Mouse (Mus musculus) CH12.LX (cell line): ENCODE results near the gene Clpb. TPM values are rescaled to one million over a fixed set of nuclear protein-coding genes. Genes with fewer than 3 reads are reported as not detected.

Source experiments
- DNase-seq: peaks from one replicate; pipeline ENCODE4 v3.0.0-alpha.2; 2013; ENCODE audit errors: extremely low read depth
- H3K27ac ChIP-seq: 2 replicates; pipeline ENCODE4 v1.5.1; 2012; ENCODE audit warnings: low read depth, mild to moderate bottlenecking, control low read depth, moderate library complexity; ENCODE audit not compliant: insufficient read depth
- H3K27me3 ChIP-seq: replicated peaks from 2 replicates; pipeline ENCODE3; 2012; ENCODE audit warnings: inconsistent platforms
- H3K36me3 ChIP-seq, 2 experiments: replicated peaks in 1 of 2; 2 replicates each; pipeline versions ENCODE3 to v1.6.1; 2012; ENCODE audit warnings: inconsistent platforms in 1 of 2, low read length in 1 of 2, mild to moderate bottlenecking in 1 of 2, mixed read lengths in 1 of 2, moderate library complexity in 1 of 2; ENCODE audit not compliant: control insufficient read depth in 1 of 2, insufficient read depth in 1 of 2
- H3K4me1 ChIP-seq, 2 experiments: 2 replicates each; pipeline ENCODE4 v1.6.1; 2012; ENCODE audit warnings: inconsistent platforms in 1 of 2, moderate library complexity in 1 of 2; ENCODE audit not compliant: insufficient read depth in 2 of 2, control insufficient read depth in 1 of 2
- H3K4me2 ChIP-seq: 2 replicates; pipeline ENCODE4 v1.6.1; 2012; ENCODE audit warnings: low read depth, mild to moderate bottlenecking, control low read depth; ENCODE audit not compliant: poor library complexity, insufficient read depth, severe bottlenecking
- H3K4me3 ChIP-seq, 3 experiments: fragments of 150-350 bp in 1 of 3; sonication (generic) in 1 of 3; replicated peaks in 1 of 3; 2 replicates each; pipeline versions ENCODE3 to v1.5.1; 2011 to 2012; ENCODE audit warnings: low read depth in 2 of 3, low read length in 2 of 3, mild to moderate bottlenecking in 2 of 3, moderate library complexity in 2 of 3, control low read depth in 1 of 3, improper control_type of control experiment in 1 of 3, inconsistent platforms in 1 of 3, mixed read lengths in 1 of 3; ENCODE audit not compliant: poor library complexity in 1 of 3
- H3K79me2 ChIP-seq: replicated peaks from 2 replicates; pipeline ENCODE4 v1.6.1; 2012; ENCODE audit warnings: mild to moderate bottlenecking, moderate library complexity; ENCODE audit not compliant: control insufficient read depth, poor library complexity, insufficient read depth, severe bottlenecking; ENCODE audit errors: extremely low read depth
- H3K9ac ChIP-seq: 2 replicates; pipeline ENCODE4 v1.6.1; 2012; ENCODE audit warnings: low read depth, mild to moderate bottlenecking, control low read depth, moderate library complexity; ENCODE audit not compliant: insufficient read depth
- H3K9me3 ChIP-seq: replicated peaks from 2 replicates; pipeline ENCODE3; 2012; ENCODE audit warnings: low read length, inconsistent platforms, mixed read lengths
- BHLHE40 ChIP-seq: IDR thresholded peaks from 2 replicates; pipeline ENCODE4 v1.6.1; 2011; ENCODE audit warnings: mild to moderate bottlenecking, low read depth, low read length, improper control_type of control experiment
- ELF1 ChIP-seq: IDR thresholded peaks from 2 replicates; pipeline ENCODE4 v1.6.1; 2014; ENCODE audit warnings: low read depth, mild to moderate bottlenecking, inconsistent platforms, low read length, improper control_type of control experiment
- EP300 ChIP-seq: IDR thresholded peaks from 2 replicates; pipeline ENCODE4 v1.6.1; 2011; ENCODE audit warnings: low read length, improper control_type of control experiment
- GABPA ChIP-seq: IDR thresholded peaks from 2 replicates; pipeline ENCODE4 v1.6.1; 2012; ENCODE audit warnings: low read depth, low read length, improper control_type of control experiment, inconsistent platforms; ENCODE audit not compliant: insufficient replicate concordance
- HCFC1 ChIP-seq: IDR thresholded peaks from 2 replicates; pipeline ENCODE4 v1.6.1; 2012; ENCODE audit warnings: low read depth, mild to moderate bottlenecking, inconsistent platforms, low read length, improper control_type of control experiment
- IRF4 ChIP-seq: IDR thresholded peaks from 2 replicates; pipeline ENCODE4 v1.6.1; 2014; ENCODE audit warnings: low read depth, mild to moderate bottlenecking, inconsistent platforms, low read length, improper control_type of control experiment
- JUN ChIP-seq: IDR thresholded peaks from 2 replicates; pipeline ENCODE4 v1.6.1; 2011; ENCODE audit warnings: low read depth, mild to moderate bottlenecking, low read length, improper control_type of control experiment, moderate library complexity; ENCODE audit not compliant: insufficient read depth
- JUND ChIP-seq: conservative IDR thresholded peaks from 2 replicates; pipeline ENCODE4 v1.6.1; 2011; ENCODE audit warnings: low read depth, low read length, improper control_type of control experiment
- MAX ChIP-seq: IDR thresholded peaks from 2 replicates; pipeline ENCODE4 v1.6.1; 2011; ENCODE audit warnings: low read length, improper control_type of control experiment
- MEF2A ChIP-seq: IDR thresholded peaks from 2 replicates; pipeline ENCODE4 v1.6.1; 2014; ENCODE audit warnings: low read depth, mild to moderate bottlenecking, inconsistent platforms, low read length, improper control_type of control experiment, borderline replicate concordance
- MXI1 ChIP-seq: IDR thresholded peaks from 2 replicates; pipeline ENCODE4 v1.6.1; 2011; ENCODE audit warnings: mild to moderate bottlenecking, low read depth, low read length, improper control_type of control experiment
- MYC ChIP-seq: IDR thresholded peaks from 2 replicates; pipeline ENCODE4 v1.6.1; 2011; ENCODE audit warnings: low read depth, mild to moderate bottlenecking, improper control_type of control experiment, low read length
- NELFE ChIP-seq: IDR thresholded peaks from 2 replicates; pipeline ENCODE4 v1.6.1; 2011; ENCODE audit warnings: low read depth, low read length, improper control_type of control experiment
- NRF1 ChIP-seq: IDR thresholded peaks from 2 replicates; pipeline ENCODE4 v1.6.1; 2014; ENCODE audit warnings: low read depth, mild to moderate bottlenecking, inconsistent platforms, low read length, improper control_type of control experiment, moderate library complexity
- PAX5 ChIP-seq: IDR thresholded peaks from 2 replicates; pipeline ENCODE4 v1.6.1; 2012; ENCODE audit warnings: low read length, inconsistent platforms, mixed read lengths
- POLR2AphosphoS2 ChIP-seq: IDR thresholded peaks from 2 replicates; pipeline ENCODE4 v1.6.1; 2011; ENCODE audit warnings: low read depth, low read length, improper control_type of control experiment
- RCOR1 ChIP-seq: conservative IDR thresholded peaks from 2 replicates; pipeline ENCODE4 v1.6.1; 2012; ENCODE audit warnings: low read depth, mild to moderate bottlenecking, inconsistent platforms, low read length, improper control_type of control experiment
- TCF12 ChIP-seq: IDR thresholded peaks from 2 replicates; pipeline ENCODE4 v1.6.1; 2014; ENCODE audit warnings: low read depth, mild to moderate bottlenecking, inconsistent platforms, low read length, improper control_type of control experiment
- UBTF ChIP-seq: IDR thresholded peaks from 2 replicates; pipeline ENCODE4 v1.6.1; 2012; ENCODE audit warnings: low read depth, mild to moderate bottlenecking, inconsistent platforms, low read length, improper control_type of control experiment, moderate library complexity
- ZC3H11A ChIP-seq: IDR thresholded peaks from 2 replicates; pipeline ENCODE4 v1.6.1; 2012; ENCODE audit warnings: low read depth, mild to moderate bottlenecking, inconsistent platforms, low read length, improper control_type of control experiment
- ZKSCAN1 ChIP-seq: IDR thresholded peaks from 2 replicates; pipeline ENCODE4 v1.6.1; 2012; ENCODE audit warnings: low read depth, inconsistent platforms, low read length, improper control_type of control experiment, borderline replicate concordance
- dilution Hi-C: fragments of 300-500 bp; cut with MboI; formaldehyde crosslinking; loops from 2 replicates; pipeline ENCODE4 v1.14.3; 2020; ENCODE audit warnings: low sequenced_read_pairs; ENCODE audit not compliant: extremely low pct_unique_long_range_greater_than_20kb, extremely low pct_ligation_motif_present
- in situ Hi-C: fragments of 300-500 bp; cut with MboI; formaldehyde crosslinking; loops from 3 replicates; pipeline ENCODE4 v1.14.3; 2019; ENCODE audit warnings: low sequenced_read_pairs, low pct_ligation_motif_present, low pct_unique_long_range_greater_than_20kb, mixed read lengths
- polyA plus RNA-seq: library from polyadenylated mRNA; unstranded; fragments of >175 nt; gene quantifications from 2 replicates; pipeline ENCODE4 v1.2.1, GENCODE M21; 2012; ENCODE audit warnings: low read depth; ENCODE audit not compliant: insufficient read length
- total RNA-seq, 2 experiments: library from RNA; depleted of rRNA; stranded (reverse); fragments of 300-350 nt in 1 of 2; fragments of >200 nt in 1 of 2; gene quantifications; 2 replicates each; pipeline ENCODE4 v1.2.3; 2012 to 2014

Gene Clpb
- total and polyA plus RNA-seq, 3 experiments = 25.5 to 68.4 (median 41.7) TPM

- Histone ChIP-seq H3K27me3 (peaks cover 13% of the 10 kb centered on the region), H3K4me1 (no peaks in the 10 kb centered on the region), H3K79me2 (no peaks in the 10 kb centered on the region), H3K4me2 (no peak overlapping the region), H3K9ac (no peak overlapping the region), H3K27ac (no peak overlapping the region), H3K9me3 (peaks cover 8% of the 10 kb centered on the region), H3K36me3 (no peaks in the 10 kb centered on the region), H3K4me3 (no peak overlapping the region)
- no peak for DNase-seq
- dilution Hi-C loops = no loop called here
- TF ChIP-seq TCF12 (no peak), RCOR1 (no peak), ZC3H11A (no peak), ELF1 (no peak), BHLHE40 (no peak), HCFC1 (no peak), POLR2AphosphoS2 (no peak), UBTF (no peak), JUN (no peak), MYC (no peak), IRF4 (no peak), NRF1 (no peak), EP300 (no peak), GABPA (no peak), MEF2A (no peak), ZKSCAN1 (no peak), MAX (no peak), MXI1 (no peak)
- in situ Hi-C loops = loop anchor here (10.0 kb wide), 1 partner anchor 184 kb away; no protein-coding TSS in a partner anchor
Measured at GRCm38 (mm10) chr7:101628481-101628880, 35.0 kb upstream of the Clpb start.

- Histone ChIP-seq H3K9ac (no peak overlapping the region), H3K4me1 (peaks cover 0 to 6% of the 10 kb centered on the region in 2 experiments; a peak in 1 of 4 replicates), H3K9me3 (peaks cover 8% of the 10 kb centered on the region), H3K36me3 (no peaks in the 10 kb centered on the region), H3K4me3 (no peak overlapping the region), H3K4me2 (no peak overlapping the region), H3K79me2 (no peaks in the 10 kb centered on the region), H3K27ac (no peak overlapping the region), H3K27me3 (peaks cover 10% of the 10 kb centered on the region)
- TF ChIP-seq PAX5 (no peak), MXI1 (no peak), GABPA (no peak), NELFE (no peak), JUND (no peak)
- dilution Hi-C loops = no loop called here
- DNase-seq = no peak
- in situ Hi-C loops = no loop called here
Measured at GRCm38 (mm10) chr7:101633629-101634177, 29.7 kb upstream of the Clpb start.
